Mouse (Mus musculus) bone marrow, adult 2 months (tissue): ENCODE measurements around the gene Nrf1.

Experiments
- CTCF ChIP-seq: fragments of 200-500 bp; IDR thresholded peaks from 2 replicates; pipeline ENCODE4 v1.5.1; 2011; ENCODE audit warnings: low read length, control low read depth; ENCODE audit not compliant: control insufficient read depth, insufficient read depth
- POLR2A ChIP-seq: fragments of 200-500 bp; IDR thresholded peaks from 2 replicates; pipeline ENCODE4 v1.6.1; 2011; ENCODE audit warnings: low read depth, mild to moderate bottlenecking, control low read depth, low read length, borderline replicate concordance; ENCODE audit not compliant: control insufficient read depth

GRCm38 (mm10) chr6:30168275-30168674, 120.5 kb downstream of the Nrf1 start:
- TF ChIP-seq POLR2A (no peak), CTCF (no peak)
